Mouse (Mus musculus) c-Kit-negative CD71-positive TER-119-positive erythroid progenitor cells, embryonic 14.5 days (primary cell): Measurements from ENCODE around the gene Coro7.
"Not testable (repeated sequence)": the region's sequence is repeated elsewhere in the genome, so short reads cannot be mapped to it uniquely, and the experiment has no call there.

Experiments
- DNase-seq: peaks from one replicate; pipeline ENCODE4 v3.0.0-alpha.2; 2013; ENCODE audit warnings: low read depth, low spot score

Coro7 gene

DNA sequence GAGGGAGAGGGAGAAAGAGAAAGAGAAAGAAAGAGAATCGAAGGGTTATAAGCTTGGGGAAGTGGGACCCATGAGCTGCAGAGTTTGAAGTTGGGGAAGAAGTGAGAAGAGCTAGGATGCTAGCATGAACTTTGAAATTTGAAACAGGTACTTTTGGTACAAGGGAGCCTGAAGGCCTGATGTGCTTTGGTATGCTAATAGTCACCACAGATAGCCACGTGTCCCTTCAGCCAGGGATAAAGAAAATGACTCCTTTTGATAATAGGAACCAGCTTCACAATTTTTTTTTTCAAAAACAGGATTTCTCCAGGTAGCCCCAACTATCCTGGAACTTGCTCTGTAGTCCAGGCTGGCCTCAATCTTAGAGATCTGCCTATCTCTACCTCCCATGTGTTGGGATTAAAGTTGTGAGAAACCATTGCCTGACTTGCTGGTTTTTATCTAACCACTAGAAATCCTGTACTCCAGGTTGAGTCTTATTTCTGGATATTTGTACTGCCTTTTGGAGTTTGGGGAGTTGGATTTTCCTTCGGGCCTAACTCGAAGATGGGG is 3.1 kb upstream of the Coro7 start:
- no peak for DNase-seq

DNA sequence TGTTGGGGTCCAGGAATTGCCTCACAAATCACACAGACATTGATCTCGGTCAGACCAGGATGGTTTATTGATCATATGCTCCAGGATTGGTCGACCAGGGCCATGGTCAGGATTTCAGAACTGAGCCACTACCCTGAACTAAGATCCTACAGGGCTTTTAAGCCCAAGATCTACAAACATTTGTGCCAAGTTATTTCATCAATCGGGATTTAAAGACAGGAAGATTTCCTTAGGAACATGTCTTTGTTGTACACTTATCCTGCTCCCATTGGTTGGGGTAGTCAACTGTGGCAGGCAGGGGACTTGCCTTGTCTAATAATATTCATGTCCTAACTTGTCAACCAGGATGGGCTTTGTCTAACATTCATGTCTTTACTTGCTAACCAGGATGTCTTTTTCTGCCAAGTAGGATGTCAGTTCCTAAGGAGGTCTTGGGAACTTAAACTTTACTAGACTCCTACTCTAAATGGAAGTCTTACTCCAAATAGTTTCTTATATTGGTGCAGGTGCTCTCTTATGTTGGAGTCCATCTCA is 1.4 kb upstream of the Coro7 start:
- DNase-seq = not testable (repeated sequence)

DNA sequence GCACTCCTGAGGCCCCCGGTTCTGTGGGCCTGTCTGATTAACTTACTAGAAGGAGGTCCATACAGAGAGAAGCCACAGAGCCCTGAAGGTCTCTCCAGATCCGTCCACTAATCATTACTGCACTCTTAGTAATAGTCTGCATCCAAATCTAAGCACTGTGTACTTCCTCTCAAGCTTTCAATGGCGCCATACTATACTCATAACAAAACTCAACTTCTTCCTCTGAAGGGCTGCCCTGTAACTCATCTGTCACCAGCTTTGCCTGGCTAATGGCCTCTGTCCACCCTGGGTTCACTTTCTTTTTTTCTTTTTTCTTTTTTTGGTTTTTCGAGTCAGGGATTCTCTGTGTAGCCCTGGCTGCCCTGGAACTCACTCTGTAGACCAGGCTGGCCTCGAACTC is 1.5 kb downstream of the Coro7 start:
- DNase-seq = no peak

DNA sequence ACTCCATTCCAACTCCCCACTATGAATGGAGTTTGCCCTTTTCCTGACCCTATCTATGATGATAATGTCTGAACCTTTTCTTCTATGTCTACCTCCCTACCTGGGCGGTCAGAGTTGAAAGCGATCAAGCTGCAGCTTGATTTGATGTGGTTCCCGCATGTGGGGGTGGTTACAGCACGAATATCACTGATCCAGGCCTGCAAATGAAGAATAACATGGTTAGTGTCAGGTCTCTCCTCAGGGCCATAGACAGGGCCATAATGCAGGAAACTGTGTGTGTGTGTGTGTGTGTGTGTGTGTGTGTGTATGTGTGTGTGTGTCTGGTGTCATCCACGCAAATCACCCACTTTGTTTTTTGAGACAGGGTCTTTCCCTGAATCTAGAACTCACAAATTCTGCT is 2.7 kb downstream of the Coro7 start:
- DNase-seq = no peak

DNA sequence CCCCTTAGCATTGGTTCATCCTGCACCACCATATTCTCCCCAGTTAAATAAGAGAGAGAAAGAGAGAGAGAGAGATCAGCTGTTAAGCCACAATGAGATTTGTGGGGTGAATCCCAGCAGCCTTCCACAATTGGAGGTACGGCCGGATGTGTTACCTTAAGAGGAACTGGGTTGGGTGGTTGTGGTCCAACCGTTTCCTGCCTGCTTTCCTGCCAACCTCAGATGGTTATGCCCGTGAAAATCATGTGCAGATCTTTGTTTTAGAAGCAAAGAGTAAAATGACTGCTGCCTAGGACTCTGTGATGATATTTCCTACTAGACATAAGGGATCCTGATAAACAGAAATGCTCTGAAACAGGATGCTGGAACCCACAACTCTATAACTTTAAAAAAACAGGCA is 5.5 kb downstream of the Coro7 start:
- DNase-seq = no peak

DNA sequence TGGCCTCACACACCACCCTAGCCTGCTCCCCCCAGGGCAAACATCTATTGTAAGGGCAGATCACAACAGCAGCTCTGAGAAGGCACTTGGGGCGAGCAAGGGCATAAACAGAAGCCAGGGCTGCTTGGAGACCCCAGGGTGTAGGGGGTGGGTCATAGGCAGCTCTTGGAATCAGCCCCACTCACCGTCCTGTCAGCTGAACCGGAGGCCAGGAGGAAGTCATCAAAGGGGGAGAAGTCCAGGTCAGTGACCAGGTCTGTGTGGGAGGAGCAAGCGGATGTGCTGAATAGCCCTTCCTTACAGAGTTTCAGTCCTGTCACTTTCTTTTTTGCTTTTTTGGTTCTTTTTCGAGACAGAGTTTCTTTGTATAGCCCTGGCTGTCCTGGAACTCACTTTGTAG is 9.3 kb downstream of the Coro7 start:
- no peak for DNase-seq

DNA sequence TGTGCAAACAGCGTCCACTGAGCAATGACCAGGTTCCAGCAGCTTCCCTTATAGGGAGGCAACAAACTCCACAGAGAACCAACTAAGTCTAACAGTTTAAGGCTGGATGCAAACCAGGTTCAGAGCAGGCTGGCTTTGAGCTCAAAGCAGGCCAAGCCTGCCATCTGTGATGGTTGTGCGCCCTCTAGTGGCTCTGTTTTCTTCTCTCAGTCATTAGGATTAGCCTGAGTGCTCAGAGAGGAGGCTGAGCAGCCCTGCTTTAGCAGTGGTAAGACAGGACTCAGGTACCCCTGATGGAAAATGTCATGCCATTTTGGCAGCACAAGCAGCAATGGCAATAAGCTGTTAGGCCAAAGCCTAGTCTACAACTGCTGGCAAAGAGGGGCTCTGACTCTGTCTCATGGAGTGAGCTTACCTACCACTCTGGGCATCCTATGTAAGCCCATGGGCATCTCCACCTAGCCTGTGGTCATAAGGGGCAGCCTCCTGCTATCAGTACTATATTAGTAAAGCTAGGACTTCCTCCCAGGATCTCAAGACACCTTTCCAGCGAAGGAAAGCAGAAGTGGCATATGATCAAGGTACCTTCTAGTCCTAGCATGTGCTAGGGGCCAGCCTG is 12.3 kb downstream of the Coro7 start:
- peak; percentile 71 for DNase-seq

DNA sequence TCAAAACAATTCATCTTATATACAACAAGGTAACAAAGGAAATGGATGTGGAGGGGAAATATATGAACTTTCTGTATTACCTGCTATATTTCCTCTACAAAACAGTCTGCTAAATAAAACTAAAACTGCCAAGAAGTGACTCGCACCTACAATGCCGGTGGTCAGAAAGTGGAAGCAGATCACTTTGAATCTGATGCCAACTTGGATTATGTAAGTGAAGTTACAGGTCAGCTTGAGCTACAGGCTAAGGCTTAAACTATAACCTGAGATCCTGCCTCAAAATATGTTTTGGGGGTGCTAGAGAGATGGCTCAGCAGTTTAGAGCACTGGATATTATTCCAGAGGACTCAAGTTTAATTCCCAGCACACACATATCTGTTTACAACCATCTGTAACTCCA is 13.9 kb downstream of the Coro7 start:
- no peak for DNase-seq

DNA sequence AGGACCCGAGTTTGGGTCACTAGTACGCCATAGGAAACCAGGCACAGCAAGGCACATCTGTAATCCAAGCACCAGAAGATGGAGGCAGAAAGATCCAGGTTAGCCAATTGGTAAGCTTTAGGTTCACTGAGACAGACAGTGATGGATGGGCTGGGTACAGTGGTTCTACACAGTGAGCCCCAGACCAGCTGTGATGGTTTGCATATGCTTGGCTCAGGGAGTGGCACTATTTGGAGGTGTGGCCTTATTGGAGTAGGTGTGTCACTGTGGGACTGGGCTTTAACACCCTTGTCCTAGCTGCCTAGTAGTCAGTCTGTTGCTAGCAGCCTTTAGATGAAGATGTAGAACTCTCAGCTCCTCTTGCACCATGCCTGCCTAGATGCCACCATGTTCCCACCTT is 15.8 kb downstream of the Coro7 start:
- DNase-seq = no peak

DNA sequence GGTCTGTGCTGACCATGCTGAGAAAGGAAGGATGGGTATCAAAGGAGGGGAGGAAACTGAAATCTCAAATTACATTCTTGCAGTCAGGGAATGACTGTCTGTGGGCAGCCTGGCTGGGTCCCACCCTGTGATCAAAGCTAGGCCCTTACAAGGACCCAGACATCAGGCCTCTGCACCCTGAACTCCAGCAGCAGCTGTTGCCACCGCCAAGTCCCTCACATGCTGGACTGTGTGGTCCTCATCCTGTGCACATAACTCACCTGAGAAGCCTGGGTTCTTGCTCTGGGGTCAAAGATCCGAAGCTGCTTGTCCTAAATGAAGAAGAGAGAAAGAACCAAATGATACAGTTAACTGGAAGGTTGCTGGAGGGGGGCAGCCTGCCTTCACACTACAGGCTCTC is 18.0 kb downstream of the Coro7 start:
- DNase-seq = no peak

DNA sequence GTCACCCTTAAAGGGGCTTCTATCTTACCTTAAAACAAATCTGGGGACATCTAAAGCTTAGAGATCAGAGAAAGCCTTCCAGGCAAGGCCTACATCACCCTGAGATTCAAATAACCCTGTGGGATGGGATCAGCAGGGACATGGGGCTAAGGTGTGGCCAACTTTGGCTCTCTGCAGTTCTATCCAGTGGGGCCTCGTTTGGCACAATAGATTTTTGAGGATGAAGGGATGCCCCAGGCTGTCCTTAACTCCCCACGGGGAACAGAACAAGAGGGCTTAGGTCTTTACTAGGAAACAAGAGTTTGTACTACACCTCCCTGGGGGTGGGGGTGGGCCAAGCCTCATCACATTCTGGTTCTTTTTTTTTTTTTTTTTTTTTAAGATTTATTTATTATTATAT is 20.3 kb downstream of the Coro7 start:
- DNase-seq = no peak

DNA sequence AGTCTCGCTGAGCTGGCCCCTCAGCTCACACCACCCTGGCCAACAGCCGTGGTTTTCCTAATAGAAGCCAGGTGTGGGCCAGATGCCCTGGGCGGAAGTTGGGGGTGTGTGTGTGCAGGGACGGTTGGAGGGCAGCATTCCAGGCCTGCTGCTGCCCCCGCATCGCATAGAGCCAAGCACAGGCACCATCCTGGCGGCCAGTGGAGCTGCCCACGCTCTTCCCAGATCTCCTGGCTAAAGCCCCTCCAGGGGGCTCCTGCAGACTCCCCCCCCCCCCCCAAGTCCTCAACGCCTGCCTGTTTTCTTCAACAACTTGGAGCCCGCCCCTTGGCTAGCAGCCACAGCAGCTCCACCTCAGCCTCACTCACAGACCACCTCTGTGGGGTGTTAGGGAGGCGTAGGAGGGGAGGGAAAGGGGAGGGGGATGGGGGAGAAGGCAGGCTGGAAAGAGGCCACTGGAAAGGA is 20.8 kb downstream of the Coro7 start:
- DNase-seq = no peak

DNA sequence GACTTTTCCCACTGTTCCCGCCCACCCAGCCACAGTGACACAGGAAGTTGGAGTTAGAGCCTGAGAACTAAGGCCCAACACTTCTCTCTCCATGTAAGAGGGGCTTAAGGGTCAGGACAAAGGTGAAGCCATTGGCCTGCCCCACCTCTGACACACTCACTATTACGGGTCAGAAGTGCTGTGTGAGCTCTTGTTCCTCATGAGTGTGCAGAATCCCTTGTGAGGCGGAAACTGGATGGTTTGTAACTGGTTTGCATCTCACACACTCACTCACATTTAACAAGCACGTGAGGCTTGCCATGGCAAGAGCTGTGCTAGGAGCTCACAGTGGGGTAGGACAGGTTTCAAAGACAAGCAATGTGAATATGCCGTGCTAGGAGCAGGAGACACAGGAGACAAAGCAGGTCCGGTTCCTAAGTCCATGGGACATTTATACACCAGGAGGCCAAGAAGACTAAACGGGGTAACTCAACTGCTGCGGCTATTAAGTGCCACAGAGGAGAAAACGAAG is 23.0 kb downstream of the Coro7 start:
- DNase-seq = no peak

DNA sequence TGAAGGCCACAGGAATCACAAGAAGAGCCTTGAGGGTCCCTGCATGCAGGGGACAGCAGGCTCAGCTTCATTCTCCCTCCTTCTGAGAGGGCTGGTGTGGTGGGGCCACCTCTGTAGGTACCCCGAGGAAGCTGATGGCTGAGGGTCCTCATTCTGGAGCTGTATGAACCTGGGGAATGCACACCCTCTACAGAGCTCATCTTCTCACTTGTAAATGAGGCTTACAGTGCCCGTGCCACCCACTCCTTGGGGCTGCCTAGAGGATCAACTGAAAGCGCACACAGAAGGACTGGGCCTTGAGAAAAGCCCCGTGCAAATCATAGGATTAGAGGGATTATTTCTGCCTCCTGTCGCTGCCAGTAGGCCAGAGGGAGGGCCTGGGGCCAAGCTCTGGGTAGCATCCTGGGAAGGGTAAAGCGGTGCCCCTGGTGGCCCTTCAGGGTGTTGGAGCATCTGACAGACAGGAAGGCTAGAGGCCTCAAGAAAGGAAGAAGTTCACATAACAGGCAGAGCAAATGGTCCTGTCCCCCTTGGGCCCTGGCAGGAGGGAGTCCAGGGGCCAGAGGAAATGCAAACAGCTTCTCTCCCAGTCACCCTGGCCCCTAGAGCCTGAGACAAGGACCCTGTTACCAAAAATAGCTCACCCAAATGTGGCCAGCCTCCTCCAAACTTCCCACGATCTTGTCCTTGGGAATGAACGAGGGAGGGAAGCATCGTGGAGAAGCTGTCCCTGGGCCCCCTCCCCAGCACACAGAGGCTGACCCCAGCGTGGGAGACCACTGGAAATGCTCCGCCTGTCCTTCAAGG is 23.6 kb downstream of the Coro7 start:
- DNase-seq = no peak

DNA sequence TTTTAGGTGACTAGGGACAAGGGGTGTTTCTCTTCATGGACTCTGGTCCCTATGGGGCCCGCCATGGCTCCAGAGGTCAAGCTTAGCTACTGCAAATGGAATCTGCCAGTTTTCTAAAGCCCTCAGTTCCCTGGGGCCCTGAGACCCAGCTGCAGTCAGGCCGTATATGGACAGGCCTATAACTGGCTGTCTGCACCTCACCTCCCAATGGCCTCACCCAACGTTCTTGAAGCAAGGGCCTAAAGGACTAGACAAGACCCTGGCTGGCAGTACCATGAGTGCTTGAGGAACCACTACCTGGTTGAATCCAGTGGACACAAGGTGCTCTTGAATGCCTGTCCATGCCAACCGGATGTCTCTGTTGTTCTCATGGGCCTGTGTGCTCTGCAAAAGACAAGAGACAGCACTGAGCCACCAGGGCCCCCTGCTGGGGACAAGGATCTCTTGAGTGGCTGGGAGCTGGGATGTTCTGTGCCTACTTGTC is 24.3 kb downstream of the Coro7 start:
- no peak for DNase-seq

DNA sequence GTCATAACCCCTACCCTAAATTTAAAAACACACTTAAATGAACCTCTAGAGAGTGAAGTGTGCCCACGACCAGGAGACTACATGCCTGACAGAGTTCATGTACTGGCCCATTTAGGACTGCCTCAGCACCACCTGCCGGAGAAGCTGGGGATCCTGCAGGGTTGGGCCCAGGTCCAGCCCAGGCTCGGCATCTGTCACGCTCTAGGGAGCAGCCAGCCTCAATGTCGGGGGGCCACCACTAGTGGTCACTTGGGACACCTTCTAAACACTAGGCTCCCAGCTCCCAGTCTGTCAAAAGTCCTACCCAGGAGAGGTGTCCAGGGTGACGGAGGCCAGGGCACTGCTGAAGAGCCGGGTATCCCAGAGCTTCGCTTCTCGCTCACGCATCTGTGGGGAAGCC is 24.9 kb downstream of the Coro7 start:
- no peak for DNase-seq

DNA sequence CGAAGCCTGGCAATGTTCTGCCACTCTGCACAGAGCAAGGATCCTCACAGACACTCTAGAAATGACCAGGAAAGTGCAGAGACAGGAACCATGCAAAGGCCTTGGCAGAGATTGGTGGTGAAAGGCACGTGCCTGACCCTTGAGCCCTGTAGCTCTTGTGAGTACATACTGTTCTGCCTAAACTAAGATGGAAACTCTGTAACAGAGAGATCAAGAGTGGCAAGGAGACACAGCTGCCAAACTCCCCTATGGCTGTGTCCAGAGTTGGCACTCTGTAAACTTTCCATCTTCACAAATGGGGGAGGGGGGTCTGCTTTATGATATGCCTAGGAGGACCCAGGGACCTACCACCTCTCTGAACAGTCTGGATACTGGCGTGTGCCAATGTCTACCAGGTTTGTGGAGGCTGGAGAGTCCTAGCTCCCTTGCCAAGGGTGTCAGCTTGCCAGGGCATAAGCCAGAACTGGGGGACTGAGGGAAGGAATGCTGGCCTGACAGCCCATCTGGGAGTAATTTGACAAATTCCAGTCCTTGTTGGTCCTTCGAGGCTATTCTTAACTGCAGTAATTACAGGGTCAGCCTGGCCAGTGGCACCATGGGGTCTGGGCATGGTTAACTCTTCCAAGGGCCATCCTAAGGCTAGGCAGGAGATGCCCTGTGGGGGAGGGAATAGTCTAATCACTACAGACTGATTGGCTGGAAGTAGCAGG is 26.7 kb downstream of the Coro7 start:
- no peak for DNase-seq

DNA sequence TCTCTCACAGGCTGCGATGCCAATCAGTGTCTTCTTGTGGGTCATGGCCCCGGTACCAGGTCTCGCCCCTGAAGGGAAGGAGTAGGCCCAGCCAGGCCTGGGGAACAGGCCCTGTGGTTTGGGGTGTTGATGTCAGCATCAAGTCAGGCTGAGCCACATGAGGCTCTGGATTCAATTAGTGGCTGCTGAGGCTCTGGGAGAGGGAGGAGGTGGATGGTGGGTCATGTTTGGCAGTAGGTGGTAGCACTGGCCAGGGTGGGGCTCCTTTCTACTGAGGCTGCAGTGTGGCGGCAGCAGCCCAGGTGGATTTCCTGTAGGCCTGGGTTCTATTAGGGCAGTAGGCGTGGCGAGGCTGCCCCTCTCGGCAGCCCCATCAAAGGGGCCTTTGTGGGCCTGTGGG is 28.0 kb downstream of the Coro7 start:
- DNase-seq = no peak

DNA sequence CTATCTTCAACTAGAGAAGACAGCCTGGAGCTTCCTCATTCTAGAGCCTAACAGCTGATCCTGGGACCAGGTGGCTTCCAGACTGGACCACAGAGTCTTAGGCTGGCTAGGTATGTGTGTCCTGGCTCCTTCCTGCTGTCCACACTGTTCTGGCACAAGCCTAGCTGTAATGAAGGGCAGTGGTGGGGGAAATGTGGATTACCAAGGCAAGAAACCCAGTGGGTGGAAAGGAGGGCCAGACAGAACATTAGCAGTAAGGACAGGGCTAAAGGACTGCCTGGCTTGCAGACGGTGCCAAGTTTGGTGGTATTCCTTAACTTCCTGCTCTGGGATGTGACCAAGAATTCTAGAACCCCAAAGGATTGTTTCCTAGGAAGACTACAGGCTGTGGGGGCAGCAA is 28.5 kb downstream of the Coro7 start:
- no peak for DNase-seq

DNA sequence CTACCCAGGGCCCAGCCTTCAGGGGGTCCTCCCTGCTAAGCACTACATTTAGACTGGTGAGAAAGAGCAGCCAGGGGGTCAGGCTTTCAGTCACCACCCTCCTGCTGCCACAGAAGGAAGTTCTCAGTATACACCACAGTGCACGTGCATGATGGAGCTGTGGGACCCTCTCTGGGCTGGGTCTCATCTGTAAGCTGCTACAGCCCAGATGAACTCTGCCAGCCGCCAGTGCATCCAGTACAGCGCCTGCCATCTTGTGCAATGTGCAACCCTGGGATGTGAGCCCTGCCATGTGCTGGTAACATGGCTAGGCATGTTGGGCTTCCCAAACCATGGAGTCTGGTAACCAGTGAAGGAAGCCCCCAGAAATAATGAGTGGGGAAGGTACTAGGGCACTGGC is 29.4 kb downstream of the Coro7 start:
- DNase-seq = no peak

DNA sequence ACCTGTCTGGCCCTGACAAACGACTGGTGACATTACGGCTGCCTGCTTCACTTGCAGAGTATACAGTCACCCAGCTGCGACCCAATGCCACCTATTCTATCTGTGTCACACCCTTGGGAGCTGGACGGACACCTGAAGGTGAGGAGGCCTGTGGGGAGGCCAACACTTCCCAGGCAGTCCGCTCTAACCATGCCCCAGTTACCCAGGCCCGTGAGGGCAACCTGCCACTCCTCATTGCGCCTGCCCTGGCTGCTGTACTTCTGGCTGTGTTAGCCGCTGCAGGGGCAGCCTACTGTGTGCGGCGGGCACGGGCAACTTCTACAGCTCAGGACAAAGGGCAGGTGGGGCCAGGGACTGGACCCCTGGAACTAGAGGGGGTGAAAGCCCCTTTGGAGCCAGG is 29.9 kb downstream of the Coro7 start:
- DNase-seq = no peak

DNA sequence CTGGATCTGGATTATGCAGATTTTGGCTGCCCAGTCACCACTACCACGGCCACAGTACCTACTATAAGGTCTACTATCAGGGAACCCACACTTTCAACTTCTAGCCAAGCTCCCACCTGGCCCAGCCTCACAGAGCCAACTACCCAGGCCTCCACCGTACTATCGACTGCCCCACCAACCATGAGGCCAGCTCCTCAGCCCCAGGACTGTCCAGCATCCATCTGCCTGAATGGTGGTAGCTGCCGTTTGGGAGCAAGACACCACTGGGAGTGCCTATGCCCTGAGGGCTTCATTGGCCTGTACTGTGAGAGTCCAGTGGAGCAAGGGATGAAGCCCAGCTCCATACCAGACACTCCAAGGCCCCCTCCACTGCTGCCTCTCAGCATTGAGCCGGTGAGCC is 30.4 kb downstream of the Coro7 start:
- DNase-seq = no peak
